Mouse (Mus musculus) heart, embryonic 14.5 days (tissue): ENCODE measurements around the gene Ybx3. TPM values are rescaled to one million over a fixed set of nuclear protein-coding genes. Genes with fewer than 3 reads are reported as not detected.

Experiments
- ATAC-seq: fragments of 200-750 bp; cut with Nextera tagmentation; 2 replicates; pipeline ENCODE4 v1.8.0; 2017; ENCODE audit warnings: low read depth, moderate TSS enrichment; ENCODE audit not compliant: insufficient number of reproducible peaks, insufficient read depth, low FRiP score
- H3K27ac ChIP-seq, 2 experiments: fragments of 200-500 bp in 1 of 2; fragments of 300-500 bp in 1 of 2; sonication (generic) in 1 of 2; replicated peaks in 1 of 2; 2 replicates each; pipeline ENCODE4 v1.5.1; 2012 to 2014; ENCODE audit warnings: low read depth in 2 of 2, low read length in 2 of 2, control low read depth in 1 of 2, mild to moderate bottlenecking in 1 of 2, mixed read lengths in 1 of 2; ENCODE audit not compliant: control insufficient read depth in 1 of 2, insufficient read depth in 1 of 2
- H3K27me3 ChIP-seq: fragments of 300-500 bp; sonication (generic); 2 replicates; pipeline ENCODE4 v1.6.1; 2014; ENCODE audit warnings: mild to moderate bottlenecking, low read length, control low read depth; ENCODE audit not compliant: control insufficient read depth, insufficient read depth
- H3K36me3 ChIP-seq: fragments of 300-500 bp; sonication (generic); 2 replicates; pipeline ENCODE4 v1.6.1; 2014; ENCODE audit warnings: mild to moderate bottlenecking, control low read depth, low read length, mixed read lengths; ENCODE audit not compliant: control insufficient read depth, insufficient read depth
- H3K4me1 ChIP-seq, 2 experiments: fragments of 200-500 bp in 1 of 2; fragments of 300-500 bp in 1 of 2; sonication (generic) in 1 of 2; 2 replicates each; pipeline ENCODE4 v1.6.1; 2012 to 2014; ENCODE audit warnings: low read length in 2 of 2, control low read depth in 1 of 2, mixed read lengths in 1 of 2; ENCODE audit not compliant: control insufficient read depth in 2 of 2, insufficient read depth in 2 of 2
- H3K4me2 ChIP-seq: fragments of 300-500 bp; sonication (generic); 2 replicates; pipeline ENCODE4 v1.6.1; 2014; ENCODE audit warnings: mild to moderate bottlenecking, low read length
- H3K4me3 ChIP-seq, 2 experiments: fragments of 200-500 bp in 1 of 2; fragments of 300-500 bp in 1 of 2; sonication (generic) in 1 of 2; 2 replicates each; pipeline ENCODE4 v1.5.1; 2012 to 2014; ENCODE audit warnings: low read length in 2 of 2, mild to moderate bottlenecking in 2 of 2, control low read depth in 1 of 2, low read depth in 1 of 2, moderate library complexity in 1 of 2; ENCODE audit not compliant: control insufficient read depth in 1 of 2, insufficient read depth in 1 of 2
- H3K9ac ChIP-seq: fragments of 300-500 bp; sonication (generic); 2 replicates; pipeline ENCODE4 v1.6.1; 2014; ENCODE audit warnings: mild to moderate bottlenecking, low read length
- H3K9me3 ChIP-seq: fragments of 300-500 bp; sonication (generic); 2 replicates; pipeline ENCODE4 v1.6.1; 2016; ENCODE audit warnings: low read length, control low read depth; ENCODE audit not compliant: control insufficient read depth
- WGBS: fragments of 180-500 bp; shearing (Covaris S2); extraction: QIAGEN DNeasy Blood & Tissue Kit; methylation state at CpG from one replicate; pipeline ENCODE4 v1.1.7; 2014; 5-methylcytosine and 5-hydroxymethylcytosine counted together
- polyA plus RNA-seq: library from polyadenylated mRNA; unstranded; fragments of >200 nt; fragmentation: Nextera tagmentation; extraction: Ambion mirVana; gene quantifications from 2 replicates; pipeline ENCODE4 v1.2.1, GENCODE M21; 2014

The Ybx3 gene
- polyA plus RNA-seq, 1 experiment from 2014 or later, result 76.4 TPM

DNA sequence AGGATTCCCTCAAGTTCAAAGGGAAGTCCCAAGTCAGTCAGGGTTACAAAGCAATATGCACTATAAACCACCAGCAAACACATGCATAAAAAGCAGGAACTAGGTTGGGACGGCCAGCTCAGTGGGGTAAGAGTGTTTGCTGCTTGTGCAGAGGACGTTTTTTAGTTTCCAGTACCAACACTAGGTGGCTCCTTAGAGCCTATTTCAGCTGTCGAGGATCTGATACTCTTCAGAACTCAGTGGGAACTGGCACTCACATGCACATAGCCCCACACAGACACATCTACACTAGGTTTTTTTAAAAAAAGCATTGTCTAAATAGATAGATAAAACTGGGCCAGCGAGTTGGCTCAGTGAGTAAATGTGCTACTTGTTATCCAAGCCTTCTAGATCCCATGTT lies 21.2 kb downstream of the Ybx3 start:
- H3K27ac ChIP-seq, result no peak overlapping the region
- peaks cover 0 to 11% of the 10 kb centered on the region in 2 experiments; a peak in 2 of 4 replicates for H3K4me1 ChIP-seq
- no peak overlapping the region for H3K9ac ChIP-seq
- no peaks in the 10 kb centered on the region for H3K9me3 ChIP-seq
- WGBS, result 36% methylated on average over 4 of the region's 4 CpGs
- no peak overlapping the region for H3K4me2 ChIP-seq
- peaks cover 87% of the 10 kb centered on the region for H3K36me3 ChIP-seq
- peak; percentile 39; the same call in 1 of the 2 replicates for ATAC-seq
- H3K4me3 ChIP-seq, result no peak overlapping the region
- H3K27me3 ChIP-seq, result no peaks in the 10 kb centered on the region

DNA sequence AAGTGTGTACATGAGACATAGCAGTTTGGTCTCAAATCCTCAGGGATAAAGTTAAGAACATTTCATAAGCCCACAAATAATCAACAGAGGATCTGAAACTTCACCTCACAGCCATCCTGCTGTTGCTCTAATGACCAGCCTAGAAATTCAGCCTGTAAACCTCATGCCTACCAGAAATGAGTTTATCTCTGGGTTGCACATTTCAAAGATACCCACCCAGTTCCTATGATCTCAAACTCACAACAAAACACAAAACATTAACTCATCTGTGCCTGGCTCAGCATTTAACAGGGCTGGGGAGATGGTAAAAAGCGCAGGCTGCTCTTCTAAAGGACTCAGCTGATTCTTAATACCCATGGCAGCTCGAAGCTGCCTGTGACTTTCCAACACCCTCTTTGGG lies 23.9 kb downstream of the Ybx3 start:
- H3K27ac ChIP-seq, result no peak overlapping the region
- H3K9me3 ChIP-seq, result no peaks in the 10 kb centered on the region
- no peaks in the 10 kb centered on the region for H3K27me3 ChIP-seq
- peaks cover 61% of the 10 kb centered on the region for H3K36me3 ChIP-seq
- no peak overlapping the region for H3K9ac ChIP-seq
- ATAC-seq, result no peak
- no peaks in the 10 kb centered on the region for H3K4me1 ChIP-seq
- no peak overlapping the region for H3K4me3 ChIP-seq
- WGBS, result 74% methylated on average over 2 of the region's 2 CpGs
- no peak overlapping the region for H3K4me2 ChIP-seq

DNA sequence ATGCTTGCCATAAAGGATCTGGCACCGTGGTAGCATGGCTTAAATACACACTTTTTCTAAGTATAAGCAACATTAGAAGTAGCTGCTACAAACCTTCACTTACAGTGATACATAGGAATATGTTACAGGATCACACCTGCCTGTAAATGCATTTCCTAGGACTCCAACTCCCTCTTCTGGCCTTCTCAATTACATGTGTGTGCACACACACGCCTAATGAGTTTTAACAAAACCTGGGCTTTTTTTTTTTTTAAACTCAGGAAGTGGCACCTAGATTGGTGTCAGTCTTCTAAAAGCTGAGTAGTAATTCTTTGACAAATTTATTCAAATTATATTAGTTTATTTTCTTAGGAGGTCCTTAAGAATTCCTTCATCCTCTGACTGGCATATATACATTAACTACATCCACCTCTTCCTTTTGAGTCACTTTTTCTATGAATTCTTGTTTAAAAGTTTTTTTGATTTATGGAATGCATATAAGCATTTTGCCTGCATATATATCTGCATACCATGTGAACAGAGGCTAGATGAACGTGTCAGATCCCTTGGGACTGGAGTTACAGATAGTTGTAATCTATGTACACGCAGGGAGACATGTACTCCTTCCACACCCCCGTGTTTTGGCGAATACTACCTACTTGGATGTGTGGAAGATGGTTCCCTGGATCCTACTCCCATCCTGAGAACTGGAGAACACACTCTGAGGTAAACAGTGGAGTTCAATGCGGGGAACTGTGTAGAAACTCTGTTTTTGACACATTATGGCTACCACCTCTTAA lies 25.1 kb downstream of the Ybx3 start:
- H3K4me3 ChIP-seq, result no peak overlapping the region

DNA sequence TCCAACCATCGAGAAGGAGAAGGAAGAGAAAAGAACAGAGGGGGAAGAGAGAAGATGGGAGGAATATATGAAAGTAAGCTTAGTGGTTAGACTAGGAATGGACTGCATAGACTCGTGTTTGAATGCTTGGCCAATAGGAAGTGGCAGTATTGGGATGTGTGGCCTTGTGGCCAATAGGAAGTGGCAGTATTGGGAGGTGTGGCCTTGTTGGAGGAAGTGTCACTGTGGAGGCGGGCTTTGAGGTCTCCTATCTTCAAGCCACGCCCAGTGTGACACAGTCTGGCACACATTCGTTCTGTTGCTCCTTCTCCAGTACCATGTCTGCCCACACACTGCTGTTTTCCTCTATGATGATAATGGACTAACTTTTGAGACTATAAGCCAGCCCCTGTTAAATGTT lies 27.6 kb downstream of the Ybx3 start:
- H3K27ac ChIP-seq, result no peak overlapping the region
- peaks cover 24% of the 10 kb centered on the region for H3K36me3 ChIP-seq
- WGBS, result 65% methylated on average over 5 of the region's 5 CpGs
- no peak overlapping the region for H3K9ac ChIP-seq
- H3K4me2 ChIP-seq, result no peak overlapping the region
- H3K4me1 ChIP-seq, result no peaks in the 10 kb centered on the region
- ATAC-seq, result no peak
- no peak overlapping the region for H3K4me3 ChIP-seq
- H3K9me3 ChIP-seq, result no peaks in the 10 kb centered on the region
- H3K27me3 ChIP-seq, result no peaks in the 10 kb centered on the region

More for the DNA sequence above, 25.1 kb downstream of the Ybx3 start:
- WGBS, result 76% methylated on average over 7 of the region's 7 CpGs
- Histone ChIP-seq H3K9me3 (no peaks in the 10 kb centered on the region), H3K4me2 (no peak overlapping the region), H3K27ac (no peak overlapping the region), H3K27me3 (no peaks in the 10 kb centered on the region), H3K9ac (no peak overlapping the region), H3K36me3 (peaks cover 49% of the 10 kb centered on the region), H3K4me1 (no peaks in the 10 kb centered on the region)
- no peak for ATAC-seq

DNA sequence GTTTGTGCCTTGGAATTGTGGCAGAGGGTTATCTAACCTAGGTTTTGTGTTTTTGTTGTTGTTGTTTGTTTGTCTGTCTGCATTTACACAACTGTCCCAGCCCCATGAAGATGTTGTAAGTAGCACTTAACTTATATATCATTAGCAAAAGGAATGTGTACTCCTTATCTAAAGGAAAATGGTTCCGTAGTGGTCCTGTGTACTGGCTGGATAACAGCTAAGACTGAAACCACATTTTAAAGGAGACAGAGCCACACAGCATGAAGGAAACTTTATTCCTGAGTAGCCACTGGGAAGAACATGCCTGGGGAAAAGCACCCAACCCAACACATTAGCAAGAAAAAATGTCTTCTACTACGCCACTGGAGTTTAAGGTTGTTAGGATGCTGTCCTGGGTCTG lies 28.7 kb downstream of the Ybx3 start:
- Histone ChIP-seq H3K4me2 (no peak overlapping the region), H3K9ac (no peak overlapping the region), H3K4me3 (no peak overlapping the region), H3K27ac (no peak overlapping the region), H3K4me1 (no peaks in the 10 kb centered on the region), H3K9me3 (no peaks in the 10 kb centered on the region), H3K36me3 (peaks cover 13% of the 10 kb centered on the region), H3K27me3 (no peaks in the 10 kb centered on the region)
- WGBS, result 53% methylated on average over 2 of the region's 2 CpGs
- ATAC-seq, result no peak

DNA sequence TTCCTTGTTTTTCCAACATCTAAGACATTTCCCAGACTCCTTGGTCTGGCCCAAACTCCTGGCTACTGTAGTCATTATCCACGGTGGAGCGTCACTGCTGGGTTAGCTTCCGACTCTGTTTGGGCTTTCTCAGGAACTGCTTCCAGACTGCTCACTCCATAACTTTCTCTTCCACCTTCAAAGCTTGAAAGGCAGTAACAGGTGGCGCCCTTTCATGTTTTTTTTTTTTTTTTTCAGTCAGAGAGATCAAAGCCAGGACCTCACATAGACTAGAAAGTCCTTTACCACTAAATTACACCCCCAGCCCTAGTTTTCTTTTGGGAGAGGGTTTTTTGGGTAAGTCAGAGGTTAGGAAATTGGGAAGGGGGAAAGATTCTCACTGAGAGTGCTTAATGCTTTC lies 33.4 kb downstream of the Ybx3 start:
- ATAC-seq, result no peak
- Histone ChIP-seq H3K27ac (no peak overlapping the region), H3K9ac (no peak overlapping the region), H3K27me3 (no peaks in the 10 kb centered on the region), H3K36me3 (no peaks in the 10 kb centered on the region), H3K4me1 (no peaks in the 10 kb centered on the region; a peak in 1 of 4 replicates), H3K4me3 (no peak overlapping the region), H3K4me2 (no peak overlapping the region), H3K9me3 (no peaks in the 10 kb centered on the region)
- WGBS, result 54% methylated on average over 4 of the region's 4 CpGs

DNA sequence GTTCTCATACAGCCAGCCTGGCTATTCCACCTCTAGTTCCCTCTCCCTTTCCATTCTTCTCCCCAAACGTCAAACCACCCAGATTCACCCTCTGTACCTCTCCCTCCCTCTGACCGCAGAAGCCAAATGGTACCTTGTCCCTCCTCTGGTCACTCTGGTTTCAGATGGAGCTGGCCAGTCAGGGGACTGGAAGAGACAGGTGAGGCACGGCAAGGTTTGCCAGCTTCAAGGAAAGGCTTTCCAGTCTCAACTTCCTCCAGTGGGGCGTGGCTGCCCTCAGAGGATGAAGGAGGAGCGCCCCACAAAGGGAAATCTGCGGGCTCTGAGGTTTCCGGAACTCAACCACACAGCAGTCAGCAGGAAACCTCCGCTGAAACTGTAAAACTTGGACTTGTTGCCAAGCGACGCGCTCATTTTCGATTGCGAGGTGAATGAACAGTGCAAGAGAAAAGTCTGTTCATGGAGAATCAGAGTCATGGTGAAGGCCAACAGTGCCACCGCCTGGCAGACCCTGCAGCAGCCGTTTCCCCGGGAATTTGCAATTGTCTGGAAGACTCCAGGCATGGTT lies 34.8 kb downstream of the Ybx3 start, which contains the start of gene Styk1:
Gene Styk1, minus strand, starts transcription at position 246 of the 568 bp plus-strand sequence.
- Histone ChIP-seq H3K9me3 (no peaks in the 10 kb centered on the region), H3K4me1 (no peaks in the 10 kb centered on the region; a peak in 1 of 4 replicates), H3K27me3 (no peaks in the 10 kb centered on the region), H3K4me3 (peak within 1 kb of the TSS; percentile 35 to 47), H3K4me2 (peak within 1 kb of the TSS; percentile 72), H3K36me3 (no peaks in the 10 kb centered on the region), H3K27ac (no peak within 1 kb of the TSS), H3K9ac (peak within 1 kb of the TSS; percentile 52; the same call in 1 of the 2 replicates)
- peak; percentile 61; the same call in 1 of the 2 replicates for ATAC-seq
- WGBS, result 3% methylated on average over 16 of the region's 16 CpGs
